Mouse (Mus musculus) adrenal gland, adult (tissue): ENCODE measurements around the gene Trak1.
A peak's percentile ranks its signal among the peaks of the same experiment; 100 is the strongest.

ENCODE experiments used
- DNase-seq, 2 experiments: peaks; one replicate each; pipeline ENCODE4 v3.0.0; 2022 to 2023; ENCODE audit warnings: low spot score in 1 of 2; ENCODE audit not compliant: inconsistent age in 2 of 2

Trak1 gene

DNA sequence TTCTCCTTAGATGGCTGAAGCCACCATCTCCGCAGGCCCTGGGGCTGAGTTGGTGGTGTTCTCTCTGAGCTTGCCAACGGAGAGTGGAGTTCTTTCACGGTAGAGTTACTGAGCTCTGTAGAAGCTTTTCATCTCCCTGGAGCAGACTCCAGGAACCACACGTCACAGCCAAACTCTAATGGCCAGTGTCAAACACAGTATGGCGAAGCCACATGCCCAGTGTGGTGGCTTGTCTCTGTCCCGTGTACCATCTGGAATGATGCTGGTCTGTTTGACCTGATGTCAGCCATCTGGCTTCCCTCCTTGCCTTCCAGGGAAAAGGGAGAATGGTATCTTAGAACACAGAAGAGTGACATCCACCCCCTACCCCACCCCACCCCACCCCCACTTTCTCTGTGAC lies 172.4 kb downstream of the Trak1 start:
- DNase-seq = no peak

DNA sequence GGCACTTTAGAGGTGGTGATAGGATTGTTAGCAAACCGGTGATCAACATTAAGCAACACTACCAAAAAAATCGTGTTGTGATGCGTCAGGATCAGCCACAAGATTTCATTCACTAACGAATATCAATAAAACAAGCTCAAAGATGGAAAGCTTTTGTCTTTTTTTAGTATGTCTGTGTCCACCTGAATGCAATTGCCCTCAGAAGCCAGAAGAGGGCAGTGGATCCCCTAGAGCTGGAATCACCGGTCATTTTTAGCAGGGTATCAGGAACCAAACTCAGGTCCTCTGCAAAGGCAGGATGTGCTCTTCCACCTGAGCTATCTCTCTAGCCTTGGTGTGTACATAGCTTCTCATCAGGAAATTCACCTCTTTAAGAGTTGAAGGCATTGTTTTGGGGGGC lies 177.5 kb downstream of the Trak1 start:
- DNase-seq = no peak

DNA sequence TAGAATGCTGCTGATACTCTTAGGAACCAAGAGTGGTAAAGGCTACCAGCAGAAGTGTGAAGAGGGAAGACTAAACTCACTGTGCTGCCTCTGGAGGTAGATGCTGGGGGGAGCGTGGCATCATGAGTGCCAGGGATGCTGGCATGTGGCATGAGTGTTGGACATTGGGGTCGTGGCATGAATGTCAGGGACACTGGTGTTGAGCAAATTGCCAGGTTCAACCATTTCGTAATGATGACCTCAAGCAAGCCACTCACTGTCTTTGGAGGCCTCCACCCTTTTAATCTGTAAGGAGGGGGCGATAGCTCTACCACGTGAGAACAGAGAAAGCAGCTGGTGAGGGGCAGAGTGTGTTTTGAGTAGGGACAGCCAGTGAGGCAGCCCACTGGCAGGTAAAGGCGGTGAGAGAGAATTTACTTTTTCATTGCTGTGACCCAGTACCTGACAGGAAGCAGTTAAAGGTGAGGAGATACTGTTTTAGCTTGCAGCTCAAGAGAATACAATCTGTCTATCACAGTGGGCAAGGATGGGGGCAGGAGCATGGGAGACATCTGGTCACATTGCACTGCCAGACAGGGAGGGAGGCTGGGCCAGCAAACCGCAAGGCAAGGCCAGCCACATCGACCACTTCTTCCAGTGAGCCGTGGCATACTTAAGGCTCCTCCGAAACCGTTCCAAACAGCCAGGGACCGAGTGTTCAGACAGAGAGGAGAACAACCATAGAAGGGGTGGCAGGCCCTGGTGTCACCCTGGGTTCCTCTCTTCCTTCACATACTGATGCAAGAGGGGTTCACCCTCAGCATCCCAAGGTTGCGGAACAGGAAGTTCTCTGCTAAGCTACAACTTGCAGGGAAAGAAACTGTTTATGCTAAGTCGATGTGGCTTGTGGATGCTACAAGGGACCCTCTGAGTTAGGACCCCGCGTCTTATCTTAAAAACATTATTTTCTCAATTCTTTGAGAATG lies 178.5 kb downstream of the Trak1 start:
- DNase-seq = peak in 1 of 2 experiments; percentile 69

DNA sequence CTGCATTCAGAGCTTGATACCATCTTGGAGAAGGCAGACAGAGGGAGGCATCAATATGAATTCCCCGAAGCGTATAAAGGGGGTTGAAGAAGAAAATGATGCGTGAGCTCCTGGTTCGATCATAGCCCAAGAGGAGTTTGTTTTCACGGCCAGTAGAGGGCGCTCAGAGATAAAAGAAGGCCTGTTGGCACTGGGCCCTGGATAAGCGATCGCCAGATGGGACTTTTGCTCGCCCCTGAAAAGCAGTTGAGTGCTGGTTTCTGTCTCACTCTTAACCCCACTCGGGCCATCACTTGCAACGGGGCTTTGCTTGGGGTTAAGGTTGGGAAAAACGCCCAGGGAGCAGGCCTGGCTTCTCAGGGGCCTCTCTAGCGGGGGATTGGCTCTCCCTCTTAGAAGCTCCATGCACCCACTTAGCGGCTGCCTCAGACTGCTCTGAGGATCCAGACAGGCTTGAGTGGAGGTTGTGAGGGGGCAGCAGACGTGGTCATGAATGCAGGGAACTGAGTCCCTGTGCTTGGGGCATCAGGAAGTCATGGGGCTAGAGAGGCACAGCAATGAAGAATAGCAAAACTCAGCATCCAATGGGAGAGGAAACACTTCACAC lies 180.1 kb downstream of the Trak1 start:
- peak; percentile 40 to 84 for DNase-seq

GRCm38 (mm10) chr9:121479453-121479852 lies 182.2 kb downstream of the Trak1 start:
- peak; percentile 54 to 86 for DNase-seq

DNA sequence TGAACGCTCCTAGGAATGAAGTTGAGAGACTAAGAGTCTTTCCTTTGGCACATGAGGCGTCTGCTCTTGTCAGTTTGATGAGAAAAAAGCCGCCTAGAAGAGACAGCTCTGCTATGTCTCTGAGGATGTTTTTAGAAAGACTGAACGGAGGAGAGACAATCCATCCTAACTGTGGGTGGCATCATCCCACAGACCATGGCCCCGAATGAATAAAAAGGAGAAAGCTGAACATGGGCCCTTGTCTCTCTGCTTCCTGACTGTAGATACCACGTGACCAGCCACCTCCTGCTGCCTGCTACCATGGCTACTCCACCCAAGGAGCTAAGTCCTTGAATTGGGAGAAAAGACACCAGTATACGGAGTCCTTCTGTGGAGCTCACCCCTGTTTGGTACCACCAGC lies 189.9 kb downstream of the Trak1 start:
- no peak for DNase-seq

GRCm38 (mm10) chr9:121491592-121492240 lies 194.4 kb downstream of the Trak1 start:
- no peak for DNase-seq

- DNase-seq = no peak
Measured at GRCm38 (mm10) chr9:121494006-121494767, 196.9 kb downstream of the Trak1 start.

DNA sequence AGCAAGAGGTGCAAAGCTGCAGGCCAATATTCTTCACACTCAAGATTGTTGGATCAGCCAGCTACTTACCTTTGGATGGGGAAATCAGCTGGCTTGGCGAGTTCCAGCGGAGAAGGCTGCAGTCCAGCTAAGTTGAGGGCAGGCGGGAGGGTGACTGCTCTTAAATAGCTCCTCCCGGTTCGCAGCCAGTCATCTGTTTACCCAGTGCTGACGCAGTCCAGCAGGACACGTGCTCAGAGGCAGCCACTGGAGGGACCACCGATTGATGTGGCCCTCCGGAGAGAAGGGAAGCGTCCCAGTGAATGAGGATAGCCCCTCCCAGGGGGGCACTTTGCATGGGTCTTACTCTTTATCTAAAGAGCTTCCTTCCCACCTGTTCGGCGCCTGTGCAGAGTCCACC lies 198.2 kb downstream of the Trak1 start, which contains the start of gene Cck:
Cck (minus strand) TSS at position 166 of the 400 bp plus-strand sequence.
- DNase-seq = peak in 1 of 2 experiments; percentile 5

DNA sequence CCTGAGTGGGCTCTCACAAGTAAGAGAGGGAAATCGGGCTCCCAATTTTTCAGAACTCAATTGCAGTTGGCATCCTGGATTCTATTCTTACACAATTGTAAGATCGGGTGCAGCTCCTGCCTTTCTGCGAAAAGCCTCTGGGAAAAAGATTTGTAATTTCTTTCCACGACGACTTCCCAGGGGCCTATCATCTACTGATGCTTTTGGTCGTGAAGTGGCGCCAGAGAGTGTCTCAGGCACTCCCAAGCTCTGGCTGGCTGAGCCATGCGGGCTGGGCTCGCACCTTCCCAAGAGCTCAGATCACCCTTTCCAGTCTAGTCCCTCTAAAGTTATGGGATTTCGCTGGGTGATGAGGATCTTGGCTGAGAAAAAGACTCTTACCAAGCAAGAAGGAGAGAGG lies 198.8 kb downstream of the Trak1 start:
- DNase-seq = no peak

GRCm38 (mm10) chr9:121505346-121505745 lies 208.0 kb downstream of the Trak1 start:
- no peak for DNase-seq

DNA sequence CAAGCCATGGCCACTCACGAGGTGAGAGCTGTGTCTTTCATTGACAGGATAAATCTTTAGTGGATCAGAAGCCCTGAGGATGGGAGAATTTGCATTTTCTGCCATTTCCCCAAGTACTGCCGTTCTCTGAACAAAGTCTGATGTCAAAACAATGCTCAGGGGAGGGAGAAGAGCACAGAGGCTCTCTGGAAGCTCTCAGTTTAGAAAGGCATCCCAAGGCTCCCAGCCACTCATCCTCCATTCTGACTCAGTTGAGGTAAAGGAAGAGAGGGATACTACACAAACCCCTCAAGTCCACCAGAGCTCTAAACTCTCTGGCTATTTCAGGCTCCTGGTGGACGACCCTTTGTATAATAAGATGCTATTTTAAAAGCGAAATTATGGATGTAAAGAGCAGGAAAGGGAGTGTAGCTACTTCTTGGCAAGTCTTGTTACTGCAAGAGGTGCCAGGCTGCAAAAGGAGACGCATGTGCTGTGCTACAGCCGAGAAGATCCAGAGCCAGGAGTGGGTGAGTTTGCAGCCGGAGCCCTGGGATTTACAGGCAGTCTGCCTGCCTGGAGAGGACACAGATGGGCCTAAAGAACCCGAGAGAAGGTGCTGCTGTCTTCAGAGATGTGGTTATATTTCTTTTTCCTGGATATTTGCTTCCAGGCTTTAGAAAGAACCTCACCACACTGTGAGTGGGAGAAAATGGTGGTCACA lies 209.3 kb downstream of the Trak1 start:
- DNase-seq = no peak

- DNase-seq = no peak
Measured at GRCm38 (mm10) chr9:121511911-121512310, 214.6 kb downstream of the Trak1 start.

- no peak for DNase-seq
Measured at GRCm38 (mm10) chr9:121514462-121514861, 217.2 kb downstream of the Trak1 start.

GRCm38 (mm10) chr9:121520047-121520446 lies 222.7 kb downstream of the Trak1 start:
- no peak for DNase-seq
